Mouse (Mus musculus): ENCODE data around the gene Gba.
"Not testable (repeated sequence)": the region's sequence is repeated elsewhere in the genome, so short reads cannot be mapped to it uniquely, and the experiment has no call there.

Gba gene

GRCm38 (mm10) chr3:89215853-89216252 is 13.1 kb downstream of the Gba start:
- DNase-seq (ENCODE audit: low spot score) = peak; percentile 73

- DNase-seq (ENCODE audit: low spot score) = not testable (repeated sequence)
Observed at GRCm38 (mm10) chr3:89216407-89216806, 13.7 kb downstream of the Gba start.

GRCm38 (mm10) chr3:89218271-89218670 is 15.5 kb downstream of the Gba start:
- DNase-seq (ENCODE audit: low spot score) = no peak

GRCm38 (mm10) chr3:89219546-89219945 is 16.8 kb downstream of the Gba start:
- DNase-seq (ENCODE audit: low spot score) = no peak

- no peak for DNase-seq (ENCODE audit: low spot score)
Observed at GRCm38 (mm10) chr3:89221167-89221566, 18.4 kb downstream of the Gba start.

GRCm38 (mm10) chr3:89224796-89225195 is 22.1 kb downstream of the Gba start:
- no peak for DNase-seq (ENCODE audit: low spot score)

GRCm38 (mm10) chr3:89225321-89225815 is 22.6 kb downstream of the Gba start:
- no peak for DNase-seq (ENCODE audit: low spot score)

GRCm38 (mm10) chr3:89225918-89226317 is 23.2 kb downstream of the Gba start:
- no peak for DNase-seq (ENCODE audit: low spot score)

- no peak for DNase-seq (ENCODE audit: low spot score)
Observed at GRCm38 (mm10) chr3:89226361-89226760, 23.6 kb downstream of the Gba start.

- no peak for DNase-seq (ENCODE audit: low spot score)
Observed at GRCm38 (mm10) chr3:89226900-89227299, 24.2 kb downstream of the Gba start, which contains the start of gene Mtx1. Gene Mtx1, minus strand, starts transcription at chr3:89227088.

GRCm38 (mm10) chr3:89227307-89228179 is 24.8 kb downstream of the Gba start:
- DNase-seq (ENCODE audit: low spot score) = no peak

GRCm38 (mm10) chr3:89228180-89228549 is 25.4 kb downstream of the Gba start:
- peak; percentile 71 for DNase-seq (ENCODE audit: low spot score)

GRCm38 (mm10) chr3:89228836-89229235 is 26.1 kb downstream of the Gba start, which contains the start of gene Muc1:
Gene Muc1, plus strand, starts transcription at chr3:89229057.
- DNase-seq (ENCODE audit: low spot score) = no peak

- no peak for DNase-seq (ENCODE audit: low spot score)
Observed at GRCm38 (mm10) chr3:89229276-89229675, 26.5 kb downstream of the Gba start.

GRCm38 (mm10) chr3:89230561-89230960 is 27.8 kb downstream of the Gba start:
- DNase-seq (ENCODE audit: low spot score) = no peak

- DNase-seq (ENCODE audit: low spot score) = no peak
Observed at GRCm38 (mm10) chr3:89231345-89231744, 28.6 kb downstream of the Gba start.

- DNase-seq (ENCODE audit: low spot score) = no peak
Observed at GRCm38 (mm10) chr3:89231772-89232275, 29.1 kb downstream of the Gba start.

- DNase-seq (ENCODE audit: low spot score) = no peak
Observed at GRCm38 (mm10) chr3:89232614-89233013, 29.9 kb downstream of the Gba start.

GRCm38 (mm10) chr3:89233562-89234110 is 30.9 kb downstream of the Gba start:
- DNase-seq (ENCODE audit: low spot score) = no peak

- no peak for DNase-seq (ENCODE audit: low spot score)
Observed at GRCm38 (mm10) chr3:89236516-89236915, 33.8 kb downstream of the Gba start.

- DNase-seq (ENCODE audit: low spot score) = no peak
Observed at GRCm38 (mm10) chr3:89237682-89238081, 35.0 kb downstream of the Gba start.

- no peak for DNase-seq (ENCODE audit: low spot score)
Observed at GRCm38 (mm10) chr3:89238494-89238893, 35.8 kb downstream of the Gba start.

- DNase-seq (ENCODE audit: low spot score) = peak; percentile 40
Observed at GRCm38 (mm10) chr3:89242331-89242895, 39.7 kb downstream of the Gba start.
